Mouse (Mus musculus): Measurements from ENCODE around the gene Tmem108. TPM values are rescaled to one million over a fixed set of nuclear protein-coding genes. Genes with fewer than 3 reads are reported as not detected.

The Tmem108 gene
- polyA plus RNA-seq, 1 experiment from 2014 or later, result 3.3 TPM

- H3K36me3 ChIP-seq (ENCODE audit: control insufficient read depth, insufficient read depth), result no peaks in the 10 kb centered on the region
- H3K9me3 ChIP-seq (ENCODE audit: control insufficient read depth), result no peaks in the 10 kb centered on the region
- TF ChIP-seq CTCF (IDR thresholded peaks at IDR 0.05; ENCODE audit: low read depth), result no peak
- no peaks in the 10 kb centered on the region for H3K27me3 ChIP-seq (replicated peaks; ENCODE audit: control insufficient read depth, insufficient read depth, low read length)
- no peak for ATAC-seq
- H3K4me2 ChIP-seq (replicated peaks; ENCODE audit: low read depth), result no peak overlapping the region
- H3K27ac ChIP-seq (ENCODE audit: low read depth, low read length), result no peak overlapping the region
- no peak overlapping the region for H3K4me3 ChIP-seq (ENCODE audit: low read depth, low read length)
- no peaks in the 10 kb centered on the region for H3K4me1 ChIP-seq (replicated peaks; ENCODE audit: control insufficient read depth, insufficient read depth, low read length)
- H3K9ac ChIP-seq (ENCODE audit: low read depth, low read length), result no peak overlapping the region
- WGBS, result 33% methylated on average over 13 of the region's 13 CpGs
Observed at GRCm38 (mm10) chr9:103443121-103443823, 318.4 kb downstream of the Tmem108 start.

- no peak for TF ChIP-seq CTCF (IDR thresholded peaks at IDR 0.05; ENCODE audit: low read depth)
- Histone ChIP-seq H3K9ac (ENCODE audit: low read depth, low read length) (no peak overlapping the region), H3K4me1 (replicated peaks; ENCODE audit: control insufficient read depth, insufficient read depth, low read length) (no peaks in the 10 kb centered on the region), H3K27ac (ENCODE audit: low read depth, low read length) (no peak overlapping the region), H3K36me3 (ENCODE audit: control insufficient read depth, insufficient read depth) (no peaks in the 10 kb centered on the region), H3K27me3 (replicated peaks; ENCODE audit: control insufficient read depth, insufficient read depth, low read length) (no peaks in the 10 kb centered on the region), H3K4me2 (replicated peaks; ENCODE audit: low read depth) (no peak overlapping the region), H3K4me3 (ENCODE audit: low read depth, low read length) (no peak overlapping the region), H3K9me3 (ENCODE audit: control insufficient read depth) (no peaks in the 10 kb centered on the region)
- WGBS, result 56% methylated on average over 3 of the region's 3 CpGs
- no peak for ATAC-seq
Observed at GRCm38 (mm10) chr9:103440597-103440996, 321.0 kb downstream of the Tmem108 start.

GRCm38 (mm10) chr9:103437104-103437503 is 324.5 kb downstream of the Tmem108 start:
- Histone ChIP-seq H3K4me1 (replicated peaks; ENCODE audit: control insufficient read depth, insufficient read depth, low read length) (no peaks in the 10 kb centered on the region), H3K27me3 (replicated peaks; ENCODE audit: control insufficient read depth, insufficient read depth, low read length) (no peaks in the 10 kb centered on the region), H3K9ac (ENCODE audit: low read depth, low read length) (no peak overlapping the region), H3K4me3 (ENCODE audit: low read depth, low read length) (no peak overlapping the region), H3K9me3 (ENCODE audit: control insufficient read depth) (no peaks in the 10 kb centered on the region), H3K36me3 (ENCODE audit: control insufficient read depth, insufficient read depth) (no peaks in the 10 kb centered on the region), H3K4me2 (replicated peaks; ENCODE audit: low read depth) (no peak overlapping the region), H3K27ac (ENCODE audit: low read depth, low read length) (no peak overlapping the region)
- no peak for ATAC-seq
- 61% methylated on average over 5 of the region's 5 CpGs for WGBS
- no peak for TF ChIP-seq CTCF (IDR thresholded peaks at IDR 0.05; ENCODE audit: low read depth)

GRCm38 (mm10) chr9:103434116-103434515 is 327.5 kb downstream of the Tmem108 start:
- H3K4me3 ChIP-seq (ENCODE audit: low read depth, low read length), result no peak overlapping the region
- no peak overlapping the region for H3K27ac ChIP-seq (ENCODE audit: low read depth, low read length)
- H3K9me3 ChIP-seq (ENCODE audit: control insufficient read depth), result no peaks in the 10 kb centered on the region
- WGBS, result 47% methylated on average over 4 of the region's 4 CpGs
- no peak for ATAC-seq
- no peak overlapping the region for H3K4me2 ChIP-seq (replicated peaks; ENCODE audit: low read depth)
- no peaks in the 10 kb centered on the region for H3K4me1 ChIP-seq (replicated peaks; ENCODE audit: control insufficient read depth, insufficient read depth, low read length)
- H3K9ac ChIP-seq (ENCODE audit: low read depth, low read length), result no peak overlapping the region
- no peaks in the 10 kb centered on the region for H3K27me3 ChIP-seq (replicated peaks; ENCODE audit: control insufficient read depth, insufficient read depth, low read length)
- no peaks in the 10 kb centered on the region for H3K36me3 ChIP-seq (ENCODE audit: control insufficient read depth, insufficient read depth)
- peak; percentile 79 for TF ChIP-seq CTCF (IDR thresholded peaks at IDR 0.05; ENCODE audit: low read depth)

Other genes with a start within 250 kb of the Tmem108 start
- 0.96 and 1.3 TPM in 2 replicates for gene Nphp3, start 240.7 kb upstream of the Tmem108 start, polyA plus RNA-seq (2015; fragmentation: Nextera tagmentation; extraction: Ambion mirVana)